Mouse (Mus musculus) lung, postnatal 0 days (tissue): ENCODE measurements at regions not wholly inside any gene's neighbourhood (a gene's known extent, or its start where the extent isn't known, plus 50 kb on each side); places are given as distances from the start of the nearest gene placed in this dataset.

Experiments used
- CTCF ChIP-seq: IDR thresholded peaks from 2 replicates; pipeline ENCODE4 v1.5.1; 2016; ENCODE audit warnings: antibody characterized with exemption, mild to moderate bottlenecking
- EP300 ChIP-seq: IDR thresholded peaks from 2 replicates; pipeline ENCODE4 v1.6.1; 2016; ENCODE audit warnings: antibody characterized with exemption, mild to moderate bottlenecking, control low read depth

- no peak for TF ChIP-seq EP300
- no peak for TF ChIP-seq CTCF
Observed at GRCm38 (mm10) chr14:58801402-58801861, 341.3 kb downstream of the 1700129C05Rik start.
